Mouse (Mus musculus) MEL-GATA-1-ER (cell line): Measurements from ENCODE around the gene Cdk15.

Experiments used
- DNase-seq: peaks from one replicate; pipeline ENCODE4 v3.0.0-alpha.2; 2012; ENCODE audit warnings: low read depth; ENCODE audit errors: extremely low read depth

Cdk15 gene

DNA sequence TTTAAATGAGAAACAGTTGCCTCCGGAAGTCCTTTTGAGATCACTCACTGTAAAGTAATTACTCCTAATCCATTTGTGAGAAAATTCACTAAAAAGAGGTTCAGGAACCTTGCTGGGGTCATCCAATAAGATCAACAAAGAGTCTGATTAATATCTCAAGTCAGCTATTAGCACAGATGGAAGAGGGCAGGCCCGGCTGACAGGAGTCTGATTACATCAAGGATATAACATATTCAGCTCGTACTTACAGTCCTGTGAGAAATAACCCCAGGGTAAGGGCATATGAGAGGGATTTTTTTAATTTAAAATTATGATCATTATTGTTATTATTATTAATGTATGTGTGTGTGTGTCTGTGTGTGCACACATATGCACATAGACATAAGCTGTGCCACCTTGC is 15.5 kb downstream of the Cdk15 start:
- DNase-seq = no peak

DNA sequence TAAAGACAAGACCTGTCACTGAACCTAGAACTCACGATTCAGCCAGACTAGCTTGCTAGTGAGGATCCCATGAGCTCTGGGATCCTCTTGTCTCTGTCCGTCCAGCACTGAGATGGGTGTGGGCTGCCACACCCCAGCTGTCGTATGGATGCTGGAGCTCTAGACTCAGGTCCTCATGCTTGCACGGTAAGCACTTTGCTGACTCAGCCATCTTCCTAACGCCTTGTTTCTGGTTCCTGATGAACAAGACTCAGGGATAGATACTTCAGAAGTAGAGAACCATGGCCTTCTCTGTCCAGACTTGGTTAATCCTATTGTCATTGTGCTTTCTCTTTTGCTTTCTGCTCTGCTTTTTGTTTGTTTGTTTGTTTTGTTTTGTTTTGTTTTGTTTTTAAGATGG is 29.2 kb downstream of the Cdk15 start:
- no peak for DNase-seq

DNA sequence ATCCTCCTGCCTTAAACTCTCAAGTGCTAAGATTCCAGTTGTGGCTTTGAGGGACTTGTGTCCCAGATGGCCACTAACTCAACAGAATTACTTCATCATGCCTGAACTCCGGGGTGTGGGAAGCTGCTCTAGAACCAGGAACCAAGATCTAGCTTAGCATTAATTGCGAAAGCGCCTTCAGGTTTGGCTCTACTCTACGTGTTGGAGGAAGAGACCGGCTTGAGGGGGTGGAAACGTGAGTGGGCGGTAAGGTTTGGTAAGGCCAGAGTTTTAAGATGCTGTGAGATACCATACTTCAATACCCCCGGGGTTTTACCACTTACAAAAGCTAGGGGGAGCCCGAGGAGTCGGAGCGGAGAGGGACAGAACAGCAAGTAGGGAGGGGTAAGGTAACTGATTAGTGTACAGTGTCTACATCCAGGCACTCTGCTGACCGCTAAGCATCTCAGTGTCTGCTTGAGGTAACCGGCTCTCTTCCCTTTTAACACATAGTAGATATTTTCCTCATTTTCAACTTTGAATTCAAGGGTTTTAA is 29.7 kb downstream of the Cdk15 start:
- peak; percentile 39 for DNase-seq

DNA sequence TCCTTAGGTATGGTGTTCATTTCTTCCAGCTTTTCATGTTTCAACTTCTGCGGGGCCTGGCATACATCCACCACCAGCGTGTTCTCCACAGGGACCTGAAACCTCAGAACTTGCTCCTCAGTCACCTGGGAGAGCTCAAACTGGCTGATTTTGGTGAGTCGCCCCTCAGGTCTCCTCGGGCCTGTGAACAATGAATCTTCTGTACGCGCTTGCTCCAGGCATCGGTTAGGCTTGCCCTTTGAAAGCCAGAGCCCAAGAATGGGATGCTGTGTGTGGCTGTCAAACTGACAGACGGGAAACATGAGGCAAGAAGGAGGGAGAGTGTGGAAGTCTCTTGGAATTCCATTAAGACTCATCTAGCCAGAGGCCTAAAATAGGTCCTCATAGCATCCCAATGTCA is 31.0 kb downstream of the Cdk15 start:
- no peak for DNase-seq

DNA sequence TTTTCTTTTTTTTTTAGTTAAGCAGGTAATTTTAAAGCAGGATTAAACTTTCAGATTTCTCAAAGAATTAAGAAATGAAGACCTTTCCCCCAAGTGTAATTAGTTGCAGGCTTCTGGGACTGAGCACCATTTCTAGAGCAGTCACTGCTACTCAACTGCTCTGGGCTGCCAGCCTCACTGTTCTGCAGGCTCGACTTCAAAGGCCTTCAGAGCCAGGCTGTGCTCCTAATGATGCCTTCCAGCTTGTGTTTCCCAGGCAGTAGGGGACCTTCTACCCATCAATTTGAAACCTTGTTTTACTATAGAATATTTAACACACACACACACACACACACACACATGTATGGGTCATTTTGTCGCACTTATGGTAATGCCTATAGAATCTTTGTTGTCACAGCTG is 34.9 kb downstream of the Cdk15 start:
- DNase-seq = no peak

DNA sequence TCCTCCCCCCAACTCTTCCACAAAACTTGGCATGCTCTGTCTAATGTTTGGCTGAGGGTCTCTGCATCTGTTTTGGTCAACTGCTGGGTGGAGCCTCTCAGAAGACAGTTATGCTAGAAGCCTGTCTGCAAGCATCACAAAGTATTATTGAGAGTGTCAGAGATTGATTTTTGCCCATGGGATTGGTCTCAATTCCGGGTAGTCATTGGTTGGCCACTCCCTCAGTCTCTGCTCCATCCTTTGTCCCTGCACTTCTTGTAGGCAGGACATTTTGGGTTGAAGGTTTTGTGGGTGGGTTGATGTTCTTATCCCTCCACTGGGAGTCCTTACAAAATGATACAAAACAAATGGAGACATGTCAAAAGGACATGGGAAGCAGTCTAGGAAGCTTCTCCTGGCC is 39.1 kb downstream of the Cdk15 start:
- DNase-seq = no peak

DNA sequence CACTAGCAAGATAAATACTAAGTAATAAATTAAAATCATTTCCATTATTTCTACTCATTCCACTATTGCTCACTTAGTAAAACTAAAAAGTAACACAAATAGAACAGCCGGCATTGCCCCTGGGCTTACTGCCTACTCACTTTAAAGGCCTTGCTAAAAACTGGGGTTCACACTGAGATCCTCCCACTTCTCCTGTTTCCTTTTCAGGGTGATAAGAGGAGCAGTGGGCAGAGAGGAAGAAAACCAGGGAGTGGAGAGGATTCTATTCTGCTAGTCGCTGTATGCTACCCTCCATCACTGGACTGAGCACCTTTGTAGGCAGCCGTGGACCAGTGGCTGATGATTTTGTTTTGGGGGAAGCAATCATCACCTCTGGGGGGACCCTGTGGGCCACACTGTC is 40.5 kb downstream of the Cdk15 start:
- DNase-seq = peak; percentile 57

DNA sequence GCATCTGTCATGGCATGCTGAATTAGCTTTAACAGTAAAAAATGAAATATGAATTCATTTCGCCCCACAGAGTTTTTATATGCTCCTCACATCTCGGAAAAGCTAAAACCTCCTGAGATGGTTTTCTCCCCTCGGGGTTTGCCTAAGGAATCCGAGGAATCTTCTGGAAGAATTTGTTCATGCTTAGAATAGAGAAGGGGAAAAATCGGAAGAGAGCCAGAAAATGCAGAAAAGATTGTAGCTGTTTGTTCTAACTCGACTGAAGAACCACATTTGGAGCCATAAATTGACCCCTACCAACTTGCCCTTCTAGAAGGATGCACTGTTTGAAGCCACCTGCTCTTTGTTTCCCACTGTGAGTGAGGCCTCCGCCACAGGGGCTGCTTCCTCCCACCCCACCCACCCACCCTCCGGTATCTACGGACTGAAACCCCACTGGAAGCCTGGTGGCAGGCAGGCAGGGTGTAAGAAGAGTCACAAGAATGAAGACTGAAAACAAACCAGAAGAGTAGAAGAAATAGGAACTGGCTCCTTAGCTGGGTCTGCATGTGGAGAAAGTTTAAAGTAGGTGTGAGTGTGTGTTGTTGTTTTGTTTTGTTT is 41.9 kb downstream of the Cdk15 start:
- DNase-seq = no peak

DNA sequence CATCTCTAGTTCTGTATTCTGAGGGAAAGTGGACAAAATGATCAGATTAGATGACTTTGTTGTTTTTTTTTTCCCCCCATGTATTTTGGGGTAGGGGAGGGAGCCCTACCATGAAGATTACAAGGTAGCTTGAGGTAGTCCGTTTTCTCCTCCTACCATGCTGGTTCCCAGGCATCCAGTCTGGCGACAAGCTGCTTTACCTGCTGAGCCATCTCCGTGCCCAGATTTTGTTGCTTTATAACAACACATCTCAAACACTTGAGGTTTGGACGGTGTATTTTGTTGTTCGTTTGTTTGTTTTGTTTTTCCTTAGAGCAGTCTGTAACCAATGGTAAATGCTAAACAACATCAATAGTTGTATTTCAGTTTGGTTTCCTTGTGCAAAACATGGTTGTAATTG is 50.6 kb downstream of the Cdk15 start:
- no peak for DNase-seq

DNA sequence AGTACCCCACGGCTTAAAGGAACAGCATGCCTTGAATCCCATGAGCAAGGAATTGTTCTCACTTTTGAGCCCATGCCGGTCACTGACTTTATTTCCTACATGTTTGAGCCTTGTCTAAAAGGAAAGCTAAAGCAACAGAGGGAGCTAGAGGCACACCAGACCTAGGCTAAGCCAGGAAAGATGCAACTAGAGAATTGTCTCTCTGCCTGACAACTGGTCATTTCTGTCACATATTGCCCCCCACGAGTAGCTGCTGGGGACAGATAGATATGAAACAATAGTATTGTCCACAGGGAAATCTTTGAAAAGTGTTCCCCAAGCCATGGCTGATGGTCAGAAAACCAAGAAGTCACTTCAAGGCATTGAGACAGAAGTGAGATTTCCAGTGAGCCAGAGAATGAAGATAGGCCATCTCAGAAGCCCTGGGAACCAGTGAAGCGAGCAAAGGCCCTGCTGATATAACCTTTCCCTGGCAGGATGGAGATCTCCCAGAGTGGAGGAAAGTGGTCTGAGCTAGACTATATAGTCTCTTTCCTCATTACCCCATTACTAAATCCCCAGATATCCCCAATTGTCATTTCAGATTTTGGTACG is 54.7 kb downstream of the Cdk15 start:
- no peak for DNase-seq

DNA sequence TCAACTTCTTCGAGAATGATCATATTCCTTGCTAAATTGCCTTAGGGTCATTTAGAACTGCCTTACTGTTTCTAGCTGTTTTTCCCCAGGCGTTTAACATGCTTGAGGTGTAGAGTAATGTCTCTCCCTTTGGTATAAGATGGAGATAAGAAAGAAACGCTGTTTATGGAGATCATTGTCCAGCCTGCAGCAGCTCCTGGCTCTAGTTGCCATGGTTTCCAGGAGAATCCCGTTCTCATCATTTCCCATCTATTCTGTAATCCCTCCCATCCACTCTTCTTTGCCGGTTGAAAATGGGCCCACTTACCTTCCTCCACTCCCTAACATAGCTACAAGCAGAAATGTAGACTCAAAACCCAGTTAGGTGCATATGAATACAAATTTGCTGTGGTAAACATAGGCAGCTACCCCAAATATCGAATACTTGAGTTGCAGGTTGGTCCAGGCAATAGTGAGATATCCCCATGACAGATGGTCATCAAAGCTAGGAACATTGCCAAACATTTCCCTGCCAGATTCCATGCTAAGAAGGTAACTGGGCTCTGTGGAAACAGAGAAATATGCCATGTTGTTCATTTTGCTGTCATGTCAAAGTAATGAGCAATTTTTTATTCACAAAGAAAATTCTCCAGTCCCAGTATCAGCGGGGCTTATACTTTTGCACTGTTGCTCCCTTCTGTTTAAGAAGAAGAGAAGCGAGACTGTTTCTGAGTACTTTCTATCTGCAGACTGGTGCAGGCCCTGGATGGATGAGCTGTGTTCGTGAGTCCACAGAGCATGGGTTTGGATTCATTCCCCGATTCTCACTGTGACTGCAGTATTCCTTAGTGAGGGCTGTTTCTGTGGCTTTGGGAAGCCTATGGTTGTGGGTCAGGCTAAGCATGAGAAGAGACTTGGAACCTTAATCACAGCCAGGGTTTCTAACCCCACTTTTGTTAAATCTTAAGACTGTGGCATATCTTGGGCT is 55.8 kb downstream of the Cdk15 start:
- no peak for DNase-seq

DNA sequence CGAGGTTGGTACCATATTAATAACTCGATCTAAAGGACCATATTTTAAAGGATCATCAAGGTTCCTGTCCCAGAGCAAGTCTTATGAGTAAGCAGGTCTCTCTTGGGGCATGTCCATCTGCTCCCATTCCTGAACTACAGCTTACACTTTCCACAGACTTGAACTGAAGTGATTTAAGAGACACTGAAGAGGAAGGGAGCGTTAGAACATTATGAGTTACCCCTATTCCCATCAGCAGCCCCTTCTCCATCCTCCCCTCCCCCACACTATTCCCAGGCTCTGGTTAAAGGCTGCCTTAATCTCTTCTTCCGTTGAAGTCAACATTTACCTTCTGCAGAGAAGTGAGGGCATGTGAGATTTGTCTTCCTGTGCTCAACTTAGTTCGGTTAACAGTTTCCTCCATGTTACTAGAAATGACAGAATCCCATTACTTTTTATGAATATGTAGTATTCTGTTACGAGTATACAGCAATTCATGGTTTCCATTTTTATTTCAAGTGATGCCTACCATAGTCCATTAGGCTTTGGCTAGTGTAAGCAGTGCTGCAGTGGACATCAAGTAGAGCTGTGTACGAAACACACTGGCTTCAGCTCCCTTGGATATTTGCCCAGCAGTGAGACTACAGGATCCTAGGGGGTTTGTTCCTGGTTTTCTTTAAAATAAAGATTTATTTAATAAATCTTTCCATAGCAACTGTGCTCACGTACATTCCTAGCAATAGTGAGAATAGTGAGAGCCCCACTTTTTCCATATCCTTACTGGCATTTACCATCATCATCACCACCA is 56.6 kb downstream of the Cdk15 start:
- DNase-seq = no peak

DNA sequence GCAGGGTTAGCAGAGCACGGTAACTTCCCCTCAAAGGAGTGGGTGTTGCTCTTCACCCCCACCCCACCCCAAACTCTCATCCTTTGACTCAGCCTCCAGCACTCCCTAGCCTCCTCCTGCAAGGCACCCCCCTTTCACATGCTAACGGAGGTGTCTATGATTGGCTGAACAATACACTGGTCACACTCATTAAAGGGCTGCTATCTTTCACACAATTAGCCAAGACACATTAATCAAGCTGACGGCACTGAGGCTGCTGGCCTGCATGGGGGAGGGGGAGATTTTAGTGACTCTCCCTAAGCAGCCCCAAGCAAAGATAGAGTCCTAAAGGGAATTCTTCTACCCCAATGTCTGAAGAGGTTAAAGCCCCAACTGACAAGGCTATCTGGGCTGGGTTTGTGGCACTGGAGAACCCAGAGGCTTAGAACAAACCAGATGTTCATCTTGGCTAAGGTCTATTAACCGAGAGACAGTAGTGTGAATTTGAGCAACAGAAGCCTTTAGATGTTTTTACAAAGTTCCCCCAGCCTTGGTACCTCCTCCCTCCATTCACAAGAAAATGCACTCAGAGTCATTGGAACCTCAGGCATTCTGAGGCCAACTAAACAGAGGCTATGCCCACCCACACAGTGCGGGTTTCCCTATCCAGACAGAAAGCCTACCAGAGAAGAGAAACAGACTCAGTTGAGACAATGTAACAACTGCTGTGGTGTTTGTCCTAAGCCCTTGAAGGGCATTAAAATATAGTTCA is 58.5 kb downstream of the Cdk15 start:
- DNase-seq = no peak

DNA sequence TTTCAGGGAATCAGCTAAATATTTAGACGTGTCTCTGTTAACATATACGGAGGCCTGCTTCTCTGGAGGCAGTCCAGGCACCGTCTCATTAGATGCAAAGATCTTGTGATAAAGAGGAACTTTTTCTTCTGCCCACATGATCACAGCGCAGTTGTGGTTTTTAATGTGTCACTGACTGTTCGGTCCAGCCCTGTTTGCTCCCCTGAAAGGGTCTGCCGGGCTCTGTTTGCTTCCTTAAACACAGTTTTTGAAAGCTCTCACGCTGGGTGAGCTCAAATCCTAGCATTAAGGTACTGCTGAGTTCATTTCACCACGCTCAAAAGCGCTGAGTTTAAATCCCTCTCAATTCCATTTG is 59.3 kb downstream of the Cdk15 start:
- DNase-seq = peak; percentile 47

DNA sequence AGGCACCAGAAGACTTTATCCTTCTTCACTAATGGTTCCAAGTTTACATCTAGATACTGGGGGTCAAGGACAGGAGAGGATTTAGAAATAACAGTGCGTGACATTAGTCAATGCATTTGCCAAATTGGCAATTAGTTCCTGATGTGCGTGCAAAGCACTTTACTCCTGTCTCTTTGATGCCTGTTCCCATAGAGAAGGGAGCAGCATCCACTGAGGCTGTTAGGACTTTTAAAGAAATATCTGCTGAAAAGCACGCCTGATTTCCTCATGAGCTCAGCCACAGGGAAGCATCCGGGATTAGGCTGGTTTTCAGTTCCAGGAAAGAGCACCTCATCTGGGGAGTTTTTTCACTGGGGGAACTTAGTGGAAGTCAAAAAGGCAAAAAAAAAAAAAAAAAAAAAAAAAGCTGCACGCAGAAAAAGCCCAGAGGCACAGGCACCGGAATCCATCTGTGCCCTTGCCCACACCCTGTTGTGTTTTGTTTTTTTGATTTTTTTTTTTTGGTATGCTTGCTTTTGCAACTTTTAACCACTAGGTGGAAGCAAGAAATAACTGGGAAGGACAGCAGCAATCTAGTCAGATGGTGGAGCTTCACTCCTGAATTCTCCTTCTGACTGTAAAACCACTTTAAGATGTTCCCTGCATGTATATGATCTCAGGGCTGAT is 59.8 kb downstream of the Cdk15 start:
- peak; percentile 68 for DNase-seq

DNA sequence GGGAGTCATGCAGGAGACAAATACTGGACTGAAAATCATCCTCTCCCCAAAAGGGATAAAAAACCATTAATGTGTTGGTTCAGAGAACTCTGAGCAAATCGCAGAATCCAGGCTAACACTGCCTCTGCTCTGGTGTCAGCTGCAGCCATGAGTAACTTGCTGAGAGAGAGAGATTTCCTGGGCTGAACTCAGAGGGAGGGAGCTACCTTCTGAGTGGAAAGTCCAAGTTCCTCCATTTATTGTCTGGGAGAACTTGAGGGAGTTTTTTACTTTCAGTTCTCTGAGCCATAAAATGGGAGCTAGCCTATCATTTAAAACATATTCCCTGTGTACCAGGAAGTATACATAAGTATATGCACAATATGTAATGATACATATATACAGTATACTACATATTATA is 60.7 kb downstream of the Cdk15 start:
- no peak for DNase-seq

DNA sequence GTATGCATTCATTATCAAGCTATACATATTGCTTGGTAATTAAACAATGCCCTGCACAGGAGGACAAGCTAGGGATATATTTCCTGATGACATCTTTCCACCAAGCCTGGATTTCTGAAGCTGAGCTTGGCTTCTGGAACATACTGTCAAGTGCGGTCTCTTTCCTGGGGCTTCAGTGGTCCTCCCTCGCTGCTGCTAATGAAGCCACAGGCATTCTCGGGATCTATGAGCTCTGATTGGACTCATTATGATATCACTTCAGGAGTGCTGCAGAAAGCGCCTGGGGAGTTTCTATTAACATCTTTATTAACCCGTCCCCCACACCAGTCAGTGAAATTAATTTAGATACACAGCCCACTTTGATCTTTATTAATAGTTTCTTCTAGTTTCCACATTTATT is 62.2 kb downstream of the Cdk15 start:
- no peak for DNase-seq

DNA sequence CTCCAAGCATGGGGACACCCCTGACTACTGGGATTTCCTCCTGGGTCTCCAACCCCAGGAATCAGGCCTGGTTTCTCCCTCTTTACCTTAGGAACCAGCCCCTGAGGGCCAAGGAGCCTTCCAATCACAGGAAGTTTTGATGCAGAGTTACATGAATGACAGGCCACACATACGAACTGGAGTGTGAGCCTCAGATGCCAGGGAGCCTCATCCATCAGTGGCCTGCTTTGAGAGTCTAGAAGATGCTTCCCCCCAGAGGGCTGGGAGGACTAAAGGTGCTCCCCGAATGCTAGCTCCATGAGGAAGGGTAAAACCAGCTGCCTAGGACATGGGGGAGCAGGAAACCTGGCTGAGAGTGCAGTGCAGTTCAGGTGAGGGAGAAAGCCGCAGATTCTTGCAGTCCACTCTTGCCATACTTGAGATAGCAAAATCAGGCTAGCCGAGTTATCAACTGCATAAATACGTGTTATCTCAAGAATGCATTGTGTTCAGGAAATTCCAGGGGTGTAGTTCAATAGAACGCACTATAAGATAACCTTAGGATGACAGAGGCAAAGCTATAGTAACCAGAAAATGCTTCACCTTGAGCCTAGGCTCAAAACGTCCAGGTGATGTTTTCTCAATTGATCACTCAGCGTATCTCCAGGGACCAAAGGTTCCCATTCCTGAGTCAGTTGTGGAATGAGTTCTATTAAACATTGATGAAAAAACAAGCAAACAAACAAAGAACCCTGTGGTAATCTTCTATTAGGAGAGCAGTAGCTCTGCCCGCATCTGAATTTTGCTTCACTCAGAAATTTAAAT is 64.6 kb downstream of the Cdk15 start:
- no peak for DNase-seq
